Mouse (Mus musculus) mesoderm, embryonic 11.5 days (tissue): ENCODE data around the gene Fam78a.

ENCODE experiments used
- DNase-seq: peaks from one replicate; pipeline ENCODE4 v3.0.0-alpha.2; 2012; ENCODE audit warnings: low read depth, low spot score

The Fam78a gene

GRCm38 (mm10) chr2:32084111-32084871 is at the start of gene Fam78a:
Gene Fam78a (minus strand): TSS chr2:32084857.
- DNase-seq: no peak

GRCm38 (mm10) chr2:32134039-32134438 is 49.4 kb upstream of the Fam78a start:
- peak; percentile 82 for DNase-seq

GRCm38 (mm10) chr2:32132567-32132992 is 47.9 kb upstream of the Fam78a start:
- DNase-seq: peak; percentile 83

- DNase-seq: no peak
These were observed 47.4 kb upstream of the Fam78a start for GRCm38 (mm10) chr2:32131866-32132566.

GRCm38 (mm10) chr2:32131205-32131834 is 46.7 kb upstream of the Fam78a start:
- no peak for DNase-seq

GRCm38 (mm10) chr2:32130435-32130834 is 45.8 kb upstream of the Fam78a start:
- peak; percentile 70 for DNase-seq

- DNase-seq: no peak
These were observed 44.9 kb upstream of the Fam78a start for GRCm38 (mm10) chr2:32129383-32130074.

GRCm38 (mm10) chr2:32128536-32128841 is 43.8 kb upstream of the Fam78a start:
- DNase-seq: no peak

- no peak for DNase-seq
These were observed 43.2 kb upstream of the Fam78a start for GRCm38 (mm10) chr2:32127653-32128535.

GRCm38 (mm10) chr2:32121785-32122184 is 37.1 kb upstream of the Fam78a start:
- no peak for DNase-seq

- no peak for DNase-seq
These were observed 36.5 kb upstream of the Fam78a start for GRCm38 (mm10) chr2:32121150-32121549.

GRCm38 (mm10) chr2:32119802-32120750 is 35.4 kb upstream of the Fam78a start:
- no peak for DNase-seq

- no peak for DNase-seq
These were observed 31.2 kb upstream of the Fam78a start for GRCm38 (mm10) chr2:32115851-32116268.

- DNase-seq: no peak
These were observed 27.9 kb upstream of the Fam78a start for GRCm38 (mm10) chr2:32112548-32112947.

- DNase-seq: no peak
These were observed 26.6 kb upstream of the Fam78a start for GRCm38 (mm10) chr2:32111268-32111667.

- DNase-seq: no peak
These were observed 21.3 kb upstream of the Fam78a start for GRCm38 (mm10) chr2:32105930-32106329.

- DNase-seq: no peak
These were observed 20.7 kb upstream of the Fam78a start for GRCm38 (mm10) chr2:32105117-32105913.

GRCm38 (mm10) chr2:32104122-32104521 is 19.5 kb upstream of the Fam78a start:
- DNase-seq: no peak

- DNase-seq: no peak
These were observed 18.9 kb upstream of the Fam78a start for GRCm38 (mm10) chr2:32103557-32103956.
